Mouse (Mus musculus) forebrain, postnatal 0 days (tissue): ENCODE results near the gene Ptpn14. TPM values are rescaled to one million over a fixed set of nuclear protein-coding genes. Genes with fewer than 3 reads are reported as not detected.

Experiments
- ATAC-seq: fragments of 200-750 bp; cut with Nextera tagmentation; 2 replicates; pipeline ENCODE4 v1.8.0; 2017; ENCODE audit warnings: mild to moderate bottlenecking, moderate library complexity
- DNase-seq: peaks from one replicate; pipeline ENCODE4 v3.0.0-alpha.2; 2015
- H3K27ac ChIP-seq: fragments of 300-500 bp; sonication (generic); 2 replicates; pipeline ENCODE4 v1.5.1; 2014; ENCODE audit warnings: low read depth, mild to moderate bottlenecking, antibody characterized with exemption, low read length, moderate library complexity, mixed read lengths
- H3K27me3 ChIP-seq: fragments of 300-500 bp; sonication (generic); 2 replicates; pipeline ENCODE4 v1.6.1; 2014; ENCODE audit warnings: mild to moderate bottlenecking, low read length, mixed read lengths; ENCODE audit not compliant: insufficient read depth
- H3K36me3 ChIP-seq: fragments of 300-500 bp; sonication (generic); 2 replicates; pipeline ENCODE4 v1.6.1; 2014; ENCODE audit warnings: mild to moderate bottlenecking, moderate library complexity; ENCODE audit not compliant: insufficient read depth
- H3K4me1 ChIP-seq: fragments of 300-500 bp; sonication (generic); 2 replicates; pipeline ENCODE4 v1.6.1; 2014; ENCODE audit warnings: antibody characterized with exemption; ENCODE audit not compliant: insufficient read depth
- H3K4me2 ChIP-seq: fragments of 300-500 bp; sonication (generic); 2 replicates; pipeline ENCODE4 v1.6.1; 2014; ENCODE audit warnings: low read depth, mild to moderate bottlenecking, moderate library complexity
- H3K4me3 ChIP-seq: fragments of 300-500 bp; sonication (generic); 2 replicates; pipeline ENCODE4 v1.5.1; 2014; ENCODE audit warnings: low read depth, low read length, mixed read lengths
- H3K9ac ChIP-seq: fragments of 300-500 bp; sonication (generic); 2 replicates; pipeline ENCODE4 v1.6.1; 2014; ENCODE audit warnings: mild to moderate bottlenecking
- H3K9me3 ChIP-seq: fragments of 300-500 bp; sonication (generic); 2 replicates; pipeline ENCODE4 v1.6.1; 2016; ENCODE audit warnings: low read length
- CTCF ChIP-seq: sonication (generic); IDR thresholded peaks from 2 replicates; pipeline ENCODE4 v1.5.1; 2016; ENCODE audit warnings: antibody characterized with exemption, control low read depth, low read depth
- WGBS: fragments of 180-500 bp; shearing (Covaris S2); extraction: QIAGEN DNeasy Blood & Tissue Kit; methylation state at CpG from one replicate; pipeline ENCODE4 v1.1.7; 2014; 5-methylcytosine and 5-hydroxymethylcytosine counted together
- polyA plus RNA-seq: library from polyadenylated mRNA; unstranded; fragments of >200 nt; fragmentation: Nextera tagmentation; extraction: Ambion mirVana; gene quantifications from 2 replicates; pipeline ENCODE4 v1.2.1, GENCODE M21; 2015
- total RNA-seq: library from RNA; depleted of rRNA; stranded (reverse); fragments of >200 nt; gene quantifications from 2 replicates; pipeline ENCODE4 v1.2.3, GENCODE M21; 2014

Gene Ptpn14
- total and polyA plus RNA-seq, 2 experiments from 2014 or later, result 0.98 to 3.9 TPM

- DNase-seq (no peak), ATAC-seq (no peak)
- Histone ChIP-seq H3K36me3 (no peaks in the 10 kb centered on the region), H3K27me3 (no peaks in the 10 kb centered on the region), H3K27ac (no peak overlapping the region), H3K4me1 (no peaks in the 10 kb centered on the region), H3K9ac (no peak overlapping the region), H3K4me3 (no peak overlapping the region), H3K9me3 (no peaks in the 10 kb centered on the region), H3K4me2 (no peak overlapping the region)
- 58% methylated on average over 10 of the region's 10 CpGs for WGBS
- TF ChIP-seq CTCF, result no peak
These were observed 39.1 kb downstream of the Ptpn14 start for GRCm38 (mm10) chr1:189767164-189767563.

GRCm38 (mm10) chr1:189767910-189768309 is 39.8 kb downstream of the Ptpn14 start:
- no peak overlapping the region for H3K4me3 ChIP-seq
- 46% methylated on average over 9 of the region's 9 CpGs for WGBS
- no peak overlapping the region for H3K4me2 ChIP-seq
- no peaks in the 10 kb centered on the region for H3K4me1 ChIP-seq
- H3K27ac ChIP-seq, result no peak overlapping the region
- no peaks in the 10 kb centered on the region for H3K9me3 ChIP-seq
- ATAC-seq (no peak), DNase-seq (no peak)
- no peaks in the 10 kb centered on the region for H3K27me3 ChIP-seq
- H3K9ac ChIP-seq, result no peak overlapping the region
- no peak for TF ChIP-seq CTCF
- H3K36me3 ChIP-seq, result no peaks in the 10 kb centered on the region

- no peak for ATAC-seq
- DNase-seq, result no peak
- 90% methylated on average over 3 of the region's 3 CpGs for WGBS
- H3K4me3 ChIP-seq, result no peak overlapping the region
- no peaks in the 10 kb centered on the region for H3K36me3 ChIP-seq
- H3K4me1 ChIP-seq, result no peaks in the 10 kb centered on the region
- no peak overlapping the region for H3K4me2 ChIP-seq
- no peak overlapping the region for H3K9ac ChIP-seq
- no peaks in the 10 kb centered on the region for H3K27me3 ChIP-seq
- no peak overlapping the region for H3K27ac ChIP-seq
- TF ChIP-seq CTCF, result no peak
- H3K9me3 ChIP-seq, result no peaks in the 10 kb centered on the region
These were observed 42.4 kb downstream of the Ptpn14 start for GRCm38 (mm10) chr1:189770516-189770915.

- H3K36me3 ChIP-seq, result no peaks in the 10 kb centered on the region
- no peak for DNase-seq
- no peak overlapping the region for H3K27ac ChIP-seq
- H3K9ac ChIP-seq, result no peak overlapping the region
- no peaks in the 10 kb centered on the region for H3K9me3 ChIP-seq
- H3K4me2 ChIP-seq, result no peak overlapping the region
- no peaks in the 10 kb centered on the region for H3K27me3 ChIP-seq
- 94% methylated on average over 10 of the region's 10 CpGs for WGBS
- H3K4me3 ChIP-seq, result no peak overlapping the region
- no peaks in the 10 kb centered on the region for H3K4me1 ChIP-seq
- ATAC-seq, result no peak
- TF ChIP-seq CTCF, result no peak
These were observed 44.6 kb downstream of the Ptpn14 start for GRCm38 (mm10) chr1:189772707-189773106.

GRCm38 (mm10) chr1:189774778-189775177 is 46.7 kb downstream of the Ptpn14 start:
- no peak for TF ChIP-seq CTCF
- no peak overlapping the region for H3K27ac ChIP-seq
- H3K4me2 ChIP-seq, result no peak overlapping the region
- H3K9ac ChIP-seq, result no peak overlapping the region
- H3K36me3 ChIP-seq, result no peaks in the 10 kb centered on the region
- H3K27me3 ChIP-seq, result no peaks in the 10 kb centered on the region
- no peak overlapping the region for H3K4me3 ChIP-seq
- H3K4me1 ChIP-seq, result no peaks in the 10 kb centered on the region
- 86% methylated on average over 1 of the region's 1 CpGs for WGBS
- ATAC-seq (no peak), DNase-seq (no peak)
- H3K9me3 ChIP-seq, result no peaks in the 10 kb centered on the region

- no peak overlapping the region for H3K4me3 ChIP-seq
- TF ChIP-seq CTCF, result no peak
- WGBS, result 91% methylated on average over 6 of the region's 6 CpGs
- H3K27me3 ChIP-seq, result no peaks in the 10 kb centered on the region
- ATAC-seq (no peak), DNase-seq (no peak)
- H3K4me2 ChIP-seq, result no peak overlapping the region
- no peaks in the 10 kb centered on the region for H3K4me1 ChIP-seq
- no peak overlapping the region for H3K9ac ChIP-seq
- H3K27ac ChIP-seq, result no peak overlapping the region
- no peaks in the 10 kb centered on the region for H3K36me3 ChIP-seq
- H3K9me3 ChIP-seq, result no peaks in the 10 kb centered on the region
These were observed 49.1 kb downstream of the Ptpn14 start for GRCm38 (mm10) chr1:189777207-189777606.

GRCm38 (mm10) chr1:189778343-189778742 is 50.3 kb downstream of the Ptpn14 start:
- no peak for DNase-seq
- Histone ChIP-seq H3K36me3 (no peaks in the 10 kb centered on the region), H3K9ac (no peak overlapping the region), H3K4me1 (no peaks in the 10 kb centered on the region), H3K9me3 (no peaks in the 10 kb centered on the region), H3K4me2 (no peak overlapping the region), H3K27ac (no peak overlapping the region), H3K4me3 (no peak overlapping the region), H3K27me3 (no peaks in the 10 kb centered on the region)
- no peak for TF ChIP-seq CTCF
- ATAC-seq, result no peak
- 50% methylated on average over 5 of the region's 5 CpGs for WGBS

- 60% methylated on average over 3 of the region's 3 CpGs for WGBS
- no peak overlapping the region for H3K4me3 ChIP-seq
- no peaks in the 10 kb centered on the region for H3K27me3 ChIP-seq
- no peaks in the 10 kb centered on the region for H3K4me1 ChIP-seq
- no peak overlapping the region for H3K9ac ChIP-seq
- no peak overlapping the region for H3K27ac ChIP-seq
- DNase-seq, result no peak
- ATAC-seq, result no peak
- H3K4me2 ChIP-seq, result no peak overlapping the region
- H3K9me3 ChIP-seq, result no peaks in the 10 kb centered on the region
- H3K36me3 ChIP-seq, result no peaks in the 10 kb centered on the region
- TF ChIP-seq CTCF, result no peak
These were observed 51.2 kb downstream of the Ptpn14 start for GRCm38 (mm10) chr1:189779226-189779625.
